Mouse (Mus musculus): ENCODE results near the gene Tctex1d1.

Gene Tctex1d1

GRCm38 (mm10) chr4:102978440-102978839 lies at the start of gene Tctex1d1:
Gene Tctex1d1 (plus strand): TSS chr4:102978606.
- DNase-seq (ENCODE audit: low spot score), result no peak

- DNase-seq (ENCODE audit: low spot score), result no peak
Measured at GRCm38 (mm10) chr4:102929491-102929890, 48.9 kb upstream of the Tctex1d1 start.

- DNase-seq (ENCODE audit: low spot score), result no peak
Measured at GRCm38 (mm10) chr4:102930679-102931078, 47.7 kb upstream of the Tctex1d1 start.

GRCm38 (mm10) chr4:102940266-102940665 lies 38.1 kb upstream of the Tctex1d1 start:
- DNase-seq (ENCODE audit: low spot score), result no peak

GRCm38 (mm10) chr4:102940738-102941137 lies 37.7 kb upstream of the Tctex1d1 start:
- no peak for DNase-seq (ENCODE audit: low spot score)

- no peak for DNase-seq (ENCODE audit: low spot score)
Measured at GRCm38 (mm10) chr4:102944325-102944724, 34.1 kb upstream of the Tctex1d1 start.

GRCm38 (mm10) chr4:102952476-102952875 lies 25.9 kb upstream of the Tctex1d1 start:
- DNase-seq (ENCODE audit: low spot score), result no peak

GRCm38 (mm10) chr4:102955294-102955956 lies 23.0 kb upstream of the Tctex1d1 start:
- no peak for DNase-seq (ENCODE audit: low spot score)

- DNase-seq (ENCODE audit: low spot score), result no peak
Measured at GRCm38 (mm10) chr4:102959409-102959808, 19.0 kb upstream of the Tctex1d1 start.

- no peak for DNase-seq (ENCODE audit: low spot score)
Measured at GRCm38 (mm10) chr4:102964174-102964573, 14.2 kb upstream of the Tctex1d1 start.

GRCm38 (mm10) chr4:102967811-102968210 lies 10.6 kb upstream of the Tctex1d1 start:
- no peak for DNase-seq (ENCODE audit: low spot score)

- no peak for DNase-seq (ENCODE audit: low spot score)
Measured at GRCm38 (mm10) chr4:102969599-102969998, 8.8 kb upstream of the Tctex1d1 start.

- no peak for DNase-seq (ENCODE audit: low spot score)
Measured at GRCm38 (mm10) chr4:102971159-102971558, 7.2 kb upstream of the Tctex1d1 start.

- DNase-seq (ENCODE audit: low spot score), result no peak
Measured at GRCm38 (mm10) chr4:102972071-102972470, 6.3 kb upstream of the Tctex1d1 start.

GRCm38 (mm10) chr4:102974172-102974571 lies 4.2 kb upstream of the Tctex1d1 start:
- DNase-seq (ENCODE audit: low spot score), result no peak

GRCm38 (mm10) chr4:102976290-102977275 lies 1.8 kb upstream of the Tctex1d1 start:
- no peak for DNase-seq (ENCODE audit: low spot score)

- no peak for DNase-seq (ENCODE audit: low spot score)
Measured at GRCm38 (mm10) chr4:102977778-102978321, 556 bp upstream of the Tctex1d1 start.

- no peak for DNase-seq (ENCODE audit: low spot score)
Measured at GRCm38 (mm10) chr4:102979385-102979784, 979 bp downstream of the Tctex1d1 start.

- DNase-seq (ENCODE audit: low spot score), result no peak
Measured at GRCm38 (mm10) chr4:102981709-102982108, 3.3 kb downstream of the Tctex1d1 start.

GRCm38 (mm10) chr4:102986173-102986572 lies 7.8 kb downstream of the Tctex1d1 start:
- DNase-seq (ENCODE audit: low spot score), result no peak

- DNase-seq (ENCODE audit: low spot score), result peak; percentile 57
Measured at GRCm38 (mm10) chr4:102986917-102987316, 8.5 kb downstream of the Tctex1d1 start.

- no peak for DNase-seq (ENCODE audit: low spot score)
Measured at GRCm38 (mm10) chr4:102987325-102987724, 8.9 kb downstream of the Tctex1d1 start.

- no peak for DNase-seq (ENCODE audit: low spot score)
Measured at GRCm38 (mm10) chr4:102987756-102988155, 9.3 kb downstream of the Tctex1d1 start.
